ENCODE assay signal across 8 mouse cellular contexts in the genomic region with DNA sequence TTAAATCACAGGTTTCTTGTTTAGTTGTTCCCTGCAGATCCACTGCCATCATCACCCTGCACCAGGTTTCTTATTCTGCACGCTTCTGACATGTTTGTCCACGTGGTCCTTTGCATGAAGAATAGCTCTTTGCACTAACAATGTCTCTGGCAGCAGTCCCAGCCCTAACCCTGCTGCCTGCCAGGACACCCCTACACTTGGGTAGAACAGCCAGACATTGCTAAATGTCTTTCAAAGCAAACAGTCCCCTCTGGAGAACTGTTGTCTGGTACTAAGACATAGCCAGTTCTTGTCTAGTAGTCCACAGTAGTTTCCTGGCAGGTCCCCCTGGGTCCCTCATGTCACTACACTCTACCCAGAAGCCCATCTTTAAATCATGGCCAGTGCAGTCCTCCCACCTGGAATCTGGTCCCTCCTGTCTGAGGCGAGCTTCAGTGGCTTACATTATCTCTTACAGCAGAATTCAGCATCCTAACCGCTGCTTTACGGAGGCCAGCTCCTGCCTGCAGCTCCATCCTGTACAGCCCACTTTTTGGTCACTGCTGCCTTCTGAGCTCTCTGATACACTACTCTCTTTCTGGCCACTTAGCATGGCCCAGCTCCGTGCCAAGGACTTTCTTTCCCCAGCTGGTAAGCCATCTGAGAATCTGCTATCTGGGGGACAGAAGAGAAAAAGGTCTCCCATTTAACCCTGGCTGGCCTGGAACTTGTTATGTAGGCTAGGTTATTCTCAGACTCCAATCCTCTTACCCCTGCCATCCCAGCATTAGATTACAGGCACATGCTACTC.
DNase-seq lines count a peak whose midpoint lies in the region; ATAC-seq lines count a peak whose summit lies in the region.
"Had no signal": no experiment of that assay in that cellular context is flagged by ENCODE, and none has a peak within 500 bp of the region (broad histone marks: within the 10 kb centered on the region; RNA-seq: fewer than 3 reads in every experiment).

No protein-coding gene starts in this region.

- WGBS in midbrain, embryonic 11.5 days = 80% methylated on average over 6 of the region's 6 CpGs
- WGBS in midbrain, embryonic 10.5 days = 85% methylated on average over 6 of the region's 6 CpGs
- WGBS in midbrain, embryonic 15.5 days = 65% methylated on average over 6 of the region's 6 CpGs
- 67% methylated on average over 6 of the region's 6 CpGs for WGBS in liver, embryonic 12.5 days (ENCODE audit: insufficient replicate concordance)

- H3K9me3 ChIP-seq in midbrain, embryonic 11.5 days (ENCODE audit: control insufficient read depth, low read length) = no peaks in the 10 kb centered on the region
- H3K9me3 ChIP-seq in midbrain, embryonic 10.5 days (replicated peaks) = no peaks in the 10 kb centered on the region
- H3K9me3 ChIP-seq in midbrain, embryonic 15.5 days = no peaks in the 10 kb centered on the region
- no peaks in the 10 kb centered on the region for H3K9me3 ChIP-seq in liver, embryonic 12.5 days (replicated peaks)

- no peaks in the 10 kb centered on the region for H3K27me3 ChIP-seq in midbrain, embryonic 11.5 days (ENCODE audit: control insufficient read depth, insufficient read depth, low read length)
- H3K27me3 ChIP-seq in midbrain, embryonic 10.5 days (ENCODE audit: low read depth, poor library complexity, severe bottlenecking) = no peaks in the 10 kb centered on the region
- H3K27me3 ChIP-seq in midbrain, embryonic 15.5 days (replicated peaks) = no peaks in the 10 kb centered on the region
- H3K27me3 ChIP-seq in liver, embryonic 12.5 days (replicated peaks) = no peaks in the 10 kb centered on the region

- ATAC-seq in midbrain, embryonic 11.5 days (ENCODE audit: low FRiP score) = no peak
- ATAC-seq in midbrain, embryonic 15.5 days (replicated peaks) = no peak; the same call in 1 of the 2 replicates
- ATAC-seq in liver, embryonic 12.5 days = no peak

- DNase-seq in midbrain, embryonic 11.5 days (ENCODE audit: low spot score, missing footprints) = peak; percentile 61
- no peak for DNase-seq in midbrain, embryonic 10.5 days (ENCODE audit: low spot score)
- peak; percentile 22 to 27 for DNase-seq in frontal cortex, postnatal 14 days (ENCODE audit: low spot score in 2 of 2)
- peak; percentile 59 to 62 for DNase-seq in kidney, postnatal 25 days
- no peak for DNase-seq in retina, postnatal 1 day

- no peak overlapping the region for H3K4me3 ChIP-seq in midbrain, embryonic 11.5 days (ENCODE audit: low read depth, low read length)
- H3K4me3 ChIP-seq in midbrain, embryonic 10.5 days = no peak overlapping the region
- no peak overlapping the region for H3K4me3 ChIP-seq in midbrain, embryonic 15.5 days
- H3K4me3 ChIP-seq in liver, embryonic 12.5 days = no peak overlapping the region
- H3K4me3 ChIP-seq: myocyte had no signal

- H3K36me3 ChIP-seq in midbrain, embryonic 11.5 days (ENCODE audit: control insufficient read depth, insufficient read depth, low read length) = no peaks in the 10 kb centered on the region
- H3K36me3 ChIP-seq in midbrain, embryonic 10.5 days = no peaks in the 10 kb centered on the region
- no peaks in the 10 kb centered on the region for H3K36me3 ChIP-seq in midbrain, embryonic 15.5 days (replicated peaks)
- 0 out of 2 replicates have a peak, but pooled peaks cover 3% of the 10 kb centered on the region for H3K36me3 ChIP-seq in liver, embryonic 12.5 days

- H3K9ac ChIP-seq in midbrain, embryonic 11.5 days (ENCODE audit: low read length) = no peak overlapping the region
- H3K9ac ChIP-seq in midbrain, embryonic 15.5 days = no peak overlapping the region
- no peak overlapping the region for H3K9ac ChIP-seq in liver, embryonic 12.5 days

- no peak overlapping the region for H3K4me2 ChIP-seq in midbrain, embryonic 11.5 days
- no peak overlapping the region for H3K4me2 ChIP-seq in midbrain, embryonic 15.5 days
- no peak overlapping the region for H3K4me2 ChIP-seq in liver, embryonic 12.5 days

- H3K4me1 ChIP-seq in midbrain, embryonic 11.5 days (ENCODE audit: control insufficient read depth, insufficient read depth, low read length) = no peaks in the 10 kb centered on the region
- 0 out of 2 replicates have a peak, but pooled peaks cover 3% of the 10 kb centered on the region for H3K4me1 ChIP-seq in midbrain, embryonic 10.5 days
- H3K4me1 ChIP-seq in midbrain, embryonic 15.5 days = no peaks in the 10 kb centered on the region
- H3K4me1 ChIP-seq in liver, embryonic 12.5 days = no peaks in the 10 kb centered on the region

- H3K27ac ChIP-seq in midbrain, embryonic 11.5 days (ENCODE audit: low read depth, low read length) = no peak overlapping the region
- H3K27ac ChIP-seq in midbrain, embryonic 10.5 days (replicated peaks) = no peak overlapping the region
- peak overlapping the region; percentile 56; the same call in 1 of the 2 replicates for H3K27ac ChIP-seq in midbrain, embryonic 15.5 days
- no peak overlapping the region for H3K27ac ChIP-seq in liver, embryonic 12.5 days

Comparison
In these comparisons a context has a peak if more than half of its experiments do, and no peak if none do; other contexts are left out.
1. DNase-seq: peak in midbrain, embryonic 11.5 days (single experiment), frontal cortex, postnatal 14 days (2 of 2) and kidney, postnatal 25 days (2 of 2); none in midbrain, embryonic 10.5 days (single experiment) and retina, postnatal 1 day (single experiment).